Mouse (Mus musculus): ENCODE data around the gene Psmb4. TPM values are rescaled to one million over a fixed set of nuclear protein-coding genes. Genes with fewer than 3 reads are reported as not detected.
"Not testable (repeated sequence)": the region's sequence is repeated elsewhere in the genome, so short reads cannot be mapped to it uniquely, and the experiment has no call there.

The Psmb4 gene
- polyA plus RNA-seq, 1 experiment from 2014 or later = 390 TPM

DNA sequence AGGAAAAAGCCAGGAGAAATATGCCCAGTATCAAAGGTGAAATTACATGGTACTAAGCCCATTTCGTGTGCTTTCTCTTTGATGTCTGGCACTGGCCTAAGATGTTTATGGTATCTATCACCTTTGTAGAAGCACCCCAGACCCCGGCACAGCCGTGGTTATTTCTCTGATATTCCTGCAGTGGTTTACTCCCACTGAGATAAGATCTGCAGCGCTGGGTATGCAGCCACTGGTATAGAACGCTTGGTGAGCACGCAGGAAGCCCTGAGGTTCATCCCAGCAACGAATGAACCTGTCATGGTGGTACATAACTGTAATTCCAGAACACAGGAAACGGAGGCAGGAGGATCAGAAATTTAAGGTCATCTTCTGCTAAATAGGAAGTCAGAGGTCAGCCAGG is 37.9 kb upstream of the Psmb4 start:
- Histone ChIP-seq H3K36me3 (ENCODE audit: poor library complexity, severe bottlenecking) (no peaks in the 10 kb centered on the region), H3K4me3 (no peak overlapping the region), H3K4me2 (no peak overlapping the region), H3K27ac (no peak overlapping the region), H3K4me1 (no peaks in the 10 kb centered on the region), H3K9ac (no peak overlapping the region), H3K9me3 (replicated peaks) (no peaks in the 10 kb centered on the region), H3K27me3 (no peaks in the 10 kb centered on the region)
- WGBS = 83% methylated on average over 8 of the region's 8 CpGs
- ATAC-seq = no peak

DNA sequence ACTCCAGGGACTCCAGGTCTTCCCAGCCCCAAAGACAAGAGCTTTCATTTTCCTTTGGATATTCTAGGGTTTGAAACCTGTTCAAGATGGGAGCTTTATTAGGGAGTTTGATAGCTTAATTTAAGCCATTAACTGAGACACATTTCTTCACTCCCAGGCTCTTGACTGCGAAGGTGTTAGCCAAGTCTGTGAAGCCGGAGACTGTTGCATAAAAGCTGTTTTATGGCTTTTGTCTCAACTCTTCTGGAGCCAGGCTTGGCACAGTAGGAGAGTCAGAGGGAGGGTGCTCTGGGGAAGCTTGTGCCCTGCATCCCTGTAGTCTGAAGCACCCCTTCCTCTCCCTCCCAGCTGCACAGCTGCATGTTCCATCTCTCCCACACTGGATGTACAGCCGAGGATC is 35.6 kb upstream of the Psmb4 start:
- 46% methylated on average over 3 of the region's 3 CpGs for WGBS

DNA sequence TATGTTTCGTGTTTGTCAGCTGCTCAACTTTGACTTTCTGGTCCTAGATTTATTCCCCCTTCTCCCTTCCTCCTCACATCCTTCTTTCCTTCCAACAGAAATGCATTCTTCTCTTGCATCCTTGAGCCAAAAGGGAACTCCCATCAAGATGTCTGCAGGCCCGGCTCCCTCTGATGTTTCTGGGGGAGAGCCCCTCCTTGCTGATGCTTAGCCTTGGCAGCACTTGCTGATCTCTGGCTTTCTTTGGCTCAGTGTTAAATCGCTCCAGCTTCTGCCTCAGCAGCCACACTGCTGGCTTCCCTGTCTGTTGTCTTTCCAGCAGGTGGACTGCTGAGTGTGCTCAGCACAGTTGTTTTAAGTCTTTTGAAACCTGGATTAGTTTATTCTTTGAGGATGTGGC is 34.3 kb upstream of the Psmb4 start:
- Histone ChIP-seq H3K27ac (no peak overlapping the region), H3K9me3 (replicated peaks) (no peaks in the 10 kb centered on the region), H3K9ac (no peak overlapping the region), H3K4me2 (no peak overlapping the region), H3K36me3 (ENCODE audit: poor library complexity, severe bottlenecking) (no peaks in the 10 kb centered on the region), H3K4me1 (no peaks in the 10 kb centered on the region; the same call in 1 of the 2 replicates), H3K27me3 (no peaks in the 10 kb centered on the region), H3K4me3 (no peak overlapping the region)
- 47% methylated on average over 3 of the region's 3 CpGs for WGBS
- ATAC-seq = no peak

More for the DNA sequence above, 35.6 kb upstream of the Psmb4 start:
- H3K36me3 ChIP-seq (ENCODE audit: poor library complexity, severe bottlenecking) = no peaks in the 10 kb centered on the region
- H3K4me2 ChIP-seq = no peak overlapping the region
- no peak overlapping the region for H3K4me3 ChIP-seq
- no peak overlapping the region for H3K27ac ChIP-seq
- no peaks in the 10 kb centered on the region; the same call in 1 of the 2 replicates for H3K4me1 ChIP-seq
- no peaks in the 10 kb centered on the region for H3K9me3 ChIP-seq (replicated peaks)
- no peaks in the 10 kb centered on the region for H3K27me3 ChIP-seq
- no peak overlapping the region for H3K9ac ChIP-seq
- no peak for ATAC-seq

DNA sequence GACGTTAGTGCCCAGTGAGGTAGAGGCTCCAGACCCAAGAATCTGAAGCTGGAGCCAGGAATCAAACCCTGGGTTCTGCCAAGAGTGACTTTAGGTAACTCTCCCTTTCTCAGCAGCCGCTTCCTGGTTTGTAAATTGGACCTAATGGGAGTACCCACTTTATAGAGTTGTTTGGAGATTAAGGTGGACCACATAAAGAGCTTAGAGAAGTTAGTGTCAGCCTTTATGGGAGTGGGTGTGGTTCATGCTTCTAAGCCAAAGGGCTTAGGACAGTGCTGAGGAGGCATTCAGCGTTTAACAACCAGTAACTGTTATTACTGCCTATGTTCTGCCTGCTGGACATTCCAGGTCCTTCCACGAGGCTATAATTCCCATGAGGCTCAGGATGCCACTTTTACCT is 32.1 kb upstream of the Psmb4 start:
- Histone ChIP-seq H3K4me2 (no peak overlapping the region), H3K27me3 (no peaks in the 10 kb centered on the region), H3K9ac (no peak overlapping the region), H3K4me1 (no peaks in the 10 kb centered on the region; the same call in 1 of the 2 replicates), H3K36me3 (ENCODE audit: poor library complexity, severe bottlenecking) (no peaks in the 10 kb centered on the region), H3K27ac (no peak overlapping the region), H3K4me3 (no peak overlapping the region), H3K9me3 (replicated peaks) (no peaks in the 10 kb centered on the region)
- WGBS = 82% methylated on average over 4 of the region's 4 CpGs
- ATAC-seq = no peak

DNA sequence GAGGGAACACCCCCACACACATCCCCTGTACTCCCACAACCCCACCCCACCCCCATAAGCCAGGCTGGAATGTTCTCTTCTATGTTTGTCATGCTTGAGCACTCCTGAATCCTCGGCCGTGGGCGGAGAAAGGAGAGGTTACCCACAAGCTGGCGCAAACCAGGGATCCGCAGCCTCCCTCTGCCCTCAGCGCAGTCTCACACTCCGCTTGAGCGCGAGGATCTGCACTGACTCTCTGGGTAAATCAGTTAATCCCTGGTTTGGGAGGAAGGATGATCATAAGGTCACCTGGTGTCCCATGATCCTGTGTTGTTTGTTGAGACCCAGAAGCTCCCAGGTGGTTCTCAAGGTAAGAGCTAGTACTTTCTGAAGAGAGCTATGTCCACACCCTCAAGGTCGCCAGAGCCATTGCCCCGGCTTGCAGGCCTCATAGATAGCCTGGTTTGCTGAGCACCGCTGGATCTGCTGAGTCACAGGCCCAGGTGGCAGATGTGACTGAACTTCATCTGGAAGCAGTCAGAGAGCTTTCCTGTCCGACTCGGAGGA is 31.1 kb upstream of the Psmb4 start:
- Histone ChIP-seq H3K4me1 (no peaks in the 10 kb centered on the region; the same call in 1 of the 2 replicates), H3K9ac (no peak overlapping the region; the same call in 1 of the 2 replicates), H3K27me3 (no peaks in the 10 kb centered on the region), H3K4me3 (no peak overlapping the region), H3K9me3 (replicated peaks) (no peaks in the 10 kb centered on the region), H3K36me3 (ENCODE audit: poor library complexity, severe bottlenecking) (no peaks in the 10 kb centered on the region), H3K4me2 (no peak overlapping the region), H3K27ac (no peak overlapping the region)
- ATAC-seq = no peak
- 42% methylated on average over 14 of the region's 14 CpGs for WGBS

DNA sequence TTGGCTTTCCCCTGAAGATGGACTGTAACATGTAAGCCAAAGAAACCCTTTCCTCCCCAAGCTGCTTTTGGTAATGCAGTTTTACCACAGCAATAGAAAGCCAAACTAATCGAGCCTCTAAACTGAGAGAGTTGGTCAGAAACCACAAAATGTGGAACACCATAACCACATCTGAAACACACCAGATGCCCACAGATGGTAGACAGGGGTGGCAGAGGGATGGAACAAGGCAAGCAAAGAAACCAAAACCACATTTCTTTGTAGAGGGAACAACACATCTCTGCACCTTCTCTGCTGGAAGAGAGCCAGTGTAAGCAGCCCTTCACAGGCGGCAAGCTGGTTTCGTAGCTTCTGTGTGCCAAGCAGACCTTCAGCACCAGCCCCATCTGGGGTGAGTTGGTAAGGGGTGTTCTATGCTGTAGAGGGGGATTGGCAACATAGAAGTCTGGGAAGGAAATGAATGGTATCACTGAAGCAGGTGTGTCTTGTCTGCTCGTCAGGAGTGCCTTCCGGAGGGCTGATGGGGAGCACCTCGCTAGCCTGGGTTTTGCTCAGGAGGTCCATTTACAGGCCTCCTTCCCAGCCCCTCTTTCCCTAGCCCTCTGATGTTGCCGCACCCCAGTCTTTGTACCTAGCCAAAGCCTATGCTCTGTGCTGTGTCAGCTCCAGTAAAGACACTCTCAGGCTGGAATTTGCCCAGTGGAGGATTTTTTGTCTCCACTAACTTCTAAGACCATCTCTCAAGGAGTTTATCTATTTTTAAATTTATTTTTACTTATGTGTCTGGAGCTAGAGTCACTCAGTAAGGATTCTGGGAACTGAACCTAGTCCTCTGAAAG is 29.4 kb upstream of the Psmb4 start:
- Histone ChIP-seq H3K4me1 (no peaks in the 10 kb centered on the region; the same call in 1 of the 2 replicates), H3K9me3 (replicated peaks) (no peaks in the 10 kb centered on the region), H3K27me3 (no peaks in the 10 kb centered on the region), H3K9ac (no peak overlapping the region), H3K4me3 (no peak overlapping the region), H3K36me3 (ENCODE audit: poor library complexity, severe bottlenecking) (no peaks in the 10 kb centered on the region), H3K4me2 (no peak overlapping the region), H3K27ac (no peak overlapping the region)
- ATAC-seq = no peak
- WGBS = 82% methylated on average over 7 of the region's 7 CpGs

DNA sequence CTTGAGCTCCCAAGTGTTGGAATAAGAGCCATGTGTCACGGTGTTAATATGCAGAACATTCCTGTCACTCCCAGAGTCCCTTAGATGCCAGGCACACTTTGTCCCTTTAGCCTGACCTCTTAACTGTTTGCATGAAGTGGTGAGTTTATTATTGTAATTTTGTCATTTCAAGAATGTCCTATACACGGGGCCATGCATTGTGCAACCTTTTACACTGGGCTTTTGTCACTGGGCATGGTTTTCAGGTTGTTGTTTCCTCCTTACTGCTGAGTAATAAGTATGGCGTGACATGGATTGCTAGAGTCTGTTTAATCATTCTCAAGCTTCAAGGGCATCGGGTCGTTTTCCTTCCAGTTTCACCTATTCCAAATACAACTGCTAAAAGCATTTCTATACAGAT is 27.0 kb upstream of the Psmb4 start:
- ATAC-seq = no peak
- Histone ChIP-seq H3K9ac (no peak overlapping the region), H3K4me1 (no peaks in the 10 kb centered on the region; the same call in 1 of the 2 replicates), H3K9me3 (replicated peaks) (no peaks in the 10 kb centered on the region), H3K27me3 (no peaks in the 10 kb centered on the region), H3K36me3 (ENCODE audit: poor library complexity, severe bottlenecking) (no peaks in the 10 kb centered on the region), H3K4me3 (no peak overlapping the region), H3K4me2 (no peak overlapping the region), H3K27ac (no peak overlapping the region)
- 77% methylated on average over 5 of the region's 5 CpGs for WGBS

DNA sequence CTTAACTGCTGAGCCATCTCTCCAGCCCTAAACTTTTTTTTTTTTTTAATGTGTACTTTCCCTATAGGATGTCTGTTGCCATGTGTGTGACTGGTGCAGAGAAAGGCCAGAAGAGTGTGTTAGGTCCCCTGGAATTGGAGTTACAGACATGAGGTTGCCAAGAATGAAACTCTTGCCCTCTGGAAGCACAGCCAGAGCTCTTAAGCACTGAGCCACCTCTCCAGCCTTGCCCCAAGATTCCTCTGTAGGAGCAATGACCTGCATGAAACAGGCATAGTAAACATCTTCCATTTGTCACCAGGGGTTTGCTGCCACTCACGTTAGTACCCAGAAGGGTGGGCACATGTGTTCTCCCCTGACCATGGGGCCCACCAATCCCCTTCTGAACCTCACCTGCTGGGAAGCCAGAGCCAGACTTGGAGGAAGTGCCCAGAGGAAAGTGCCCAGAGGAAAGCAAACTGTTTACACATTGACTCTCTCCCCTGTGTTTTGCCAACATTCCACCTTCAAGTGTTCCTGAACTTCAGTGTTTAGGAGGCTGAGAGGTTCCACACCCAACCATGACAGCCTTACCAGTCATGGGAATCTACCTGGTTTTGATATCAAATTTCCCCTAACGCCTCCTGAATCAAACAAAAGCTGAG is 24.4 kb upstream of the Psmb4 start:
- H3K27ac ChIP-seq = no peak overlapping the region
- no peak overlapping the region for H3K4me2 ChIP-seq
- H3K27me3 ChIP-seq = no peaks in the 10 kb centered on the region
- no peak for ATAC-seq
- H3K4me1 ChIP-seq = no peaks in the 10 kb centered on the region
- H3K9ac ChIP-seq = no peak overlapping the region
- no peaks in the 10 kb centered on the region for H3K36me3 ChIP-seq (ENCODE audit: poor library complexity, severe bottlenecking)
- 73% methylated on average over 2 of the region's 2 CpGs for WGBS
- H3K9me3 ChIP-seq (replicated peaks) = no peaks in the 10 kb centered on the region
- H3K4me3 ChIP-seq = no peak overlapping the region

DNA sequence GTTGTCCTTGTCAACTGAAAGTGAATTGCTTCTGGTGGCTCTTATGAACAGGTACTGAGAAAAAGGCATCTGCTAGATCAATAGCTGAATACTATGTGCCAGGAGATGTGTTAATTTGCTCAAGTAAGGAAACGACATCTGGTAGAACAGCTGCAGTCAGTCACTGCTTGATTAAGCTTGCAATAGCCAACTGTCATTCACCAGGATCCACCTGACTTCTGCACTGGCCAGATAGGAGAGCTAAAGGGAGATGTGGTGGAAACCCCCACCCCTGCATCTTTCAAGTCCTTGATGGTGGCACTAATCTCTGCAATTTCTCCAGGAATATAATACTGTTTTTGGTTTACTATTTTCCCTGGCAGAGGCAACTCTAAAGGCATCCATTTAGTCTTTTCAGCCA is 19.7 kb upstream of the Psmb4 start:
- no peak overlapping the region for H3K4me2 ChIP-seq
- H3K9me3 ChIP-seq (replicated peaks) = no peaks in the 10 kb centered on the region
- ATAC-seq = no peak
- WGBS = 63% methylated on average over 1 of the region's 1 CpGs
- H3K4me1 ChIP-seq = no peaks in the 10 kb centered on the region
- no peak overlapping the region for H3K9ac ChIP-seq
- H3K4me3 ChIP-seq = no peak overlapping the region
- no peak overlapping the region for H3K27ac ChIP-seq
- H3K36me3 ChIP-seq (ENCODE audit: poor library complexity, severe bottlenecking) = no peaks in the 10 kb centered on the region
- no peaks in the 10 kb centered on the region for H3K27me3 ChIP-seq

DNA sequence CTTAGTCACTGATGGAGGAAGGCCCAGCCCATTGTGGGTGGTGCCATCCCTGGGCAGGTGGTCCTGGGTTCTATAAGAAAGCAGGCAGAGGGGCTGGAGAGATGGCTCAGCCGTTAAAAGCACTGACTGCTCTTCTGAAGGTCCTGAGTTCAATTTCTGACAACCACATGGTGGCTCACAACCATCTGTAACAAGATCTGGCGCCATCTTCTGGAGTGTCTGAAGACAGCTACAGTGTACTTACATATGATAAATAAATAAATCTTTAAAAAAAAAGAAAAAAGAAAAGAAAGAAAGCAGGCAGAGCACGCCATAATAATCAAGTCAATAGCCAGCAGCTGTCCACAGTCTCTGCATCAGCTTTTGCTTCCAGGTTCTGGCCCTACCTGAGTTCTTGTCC is 18.0 kb upstream of the Psmb4 start:
- not testable (repeated sequence) for H3K27me3 ChIP-seq; H3K27ac ChIP-seq; H3K4me1 ChIP-seq; H3K9me3 ChIP-seq (replicated peaks); H3K9ac ChIP-seq; H3K36me3 ChIP-seq (ENCODE audit: poor library complexity, severe bottlenecking); H3K4me3 ChIP-seq; ATAC-seq; H3K4me2 ChIP-seq
- WGBS = 72% methylated on average over 3 of the region's 3 CpGs

DNA sequence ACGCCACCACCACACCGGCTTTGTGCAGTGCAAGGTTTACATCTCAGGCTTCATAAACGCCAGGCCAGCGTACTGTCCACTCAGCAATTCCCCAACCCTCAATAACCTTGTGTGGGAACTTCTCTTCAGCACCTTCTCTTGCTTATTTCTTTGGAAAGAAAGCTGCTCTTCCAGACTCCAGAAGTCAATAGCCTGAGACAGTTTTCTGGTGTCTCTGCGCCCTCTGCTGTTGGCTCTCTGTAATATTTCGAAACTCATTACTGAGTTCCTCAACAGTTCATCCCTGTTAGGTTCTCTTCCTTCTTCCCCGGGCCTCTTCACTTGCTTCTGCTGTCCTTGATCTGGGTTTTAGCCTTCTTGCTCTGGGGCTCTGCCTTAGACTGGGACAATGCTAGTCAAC is 16.0 kb upstream of the Psmb4 start:
- ATAC-seq = no peak

DNA sequence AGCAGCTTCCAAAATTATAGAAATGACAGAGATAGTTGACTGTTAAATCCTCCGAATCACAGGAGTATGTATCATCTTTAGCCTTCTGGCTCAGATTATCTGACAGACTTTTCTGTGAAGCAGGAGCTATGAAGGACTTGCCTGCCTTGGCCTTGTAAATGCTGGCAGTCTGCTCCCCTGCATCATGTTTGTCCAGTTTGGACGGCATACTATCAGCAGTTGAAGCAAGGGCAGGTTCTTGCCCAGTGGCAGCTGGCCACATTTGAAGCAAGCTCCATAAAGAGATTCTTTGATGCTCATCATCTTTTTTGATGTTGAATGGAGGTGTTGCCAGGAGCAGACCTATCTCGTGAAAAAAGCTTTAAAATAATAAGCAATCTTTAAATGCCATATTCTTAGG is 7.3 kb upstream of the Psmb4 start:
- H3K9ac ChIP-seq = no peak overlapping the region
- H3K9me3 ChIP-seq (replicated peaks) = no peaks in the 10 kb centered on the region
- no peaks in the 10 kb centered on the region for H3K4me1 ChIP-seq
- WGBS = 75% methylated on average over 3 of the region's 3 CpGs
- no peak overlapping the region for H3K27ac ChIP-seq
- ATAC-seq = no peak
- H3K36me3 ChIP-seq (ENCODE audit: poor library complexity, severe bottlenecking) = no peaks in the 10 kb centered on the region
- H3K4me2 ChIP-seq = no peak overlapping the region
- no peak overlapping the region for H3K4me3 ChIP-seq
- no peaks in the 10 kb centered on the region; the same call in 1 of the 2 replicates for H3K27me3 ChIP-seq

More for the DNA sequence above, 16.0 kb upstream of the Psmb4 start:
- Histone ChIP-seq H3K27ac (no peak overlapping the region), H3K4me3 (no peak overlapping the region), H3K27me3 (no peaks in the 10 kb centered on the region), H3K9me3 (replicated peaks) (no peaks in the 10 kb centered on the region), H3K4me1 (no peaks in the 10 kb centered on the region), H3K4me2 (no peak overlapping the region), H3K36me3 (ENCODE audit: poor library complexity, severe bottlenecking) (no peaks in the 10 kb centered on the region), H3K9ac (no peak overlapping the region)
- WGBS = 22% methylated on average over 7 of the region's 7 CpGs
